Mouse (Mus musculus) adrenal gland, adult 18-20 months (tissue): ENCODE data around the gene Rps23. TPM values are rescaled to one million over a fixed set of nuclear protein-coding genes. Genes with fewer than 3 reads are reported as not detected.
A peak's percentile ranks its signal among the peaks of the same experiment; 100 is the strongest.
"Not testable (repeated sequence)": the region's sequence is repeated elsewhere in the genome, so short reads cannot be mapped to it uniquely, and the experiment has no call there.

ENCODE experiments used
- DNase-seq, 2 experiments: peaks; one replicate each; pipeline ENCODE4 v3.0.0; 2021 to 2022; ENCODE audit warnings: low spot score in 2 of 2
- total RNA-seq, 2 experiments: library from RNA; stranded (reverse); gene quantifications; 1 replicate in 1 of 2; 2 replicates in 1 of 2; pipeline ENCODE4 v1.2.3; 2021

Rps23 gene
- total RNA-seq, 2 experiments from 2014 or later, result 366 to 427 TPM

DNA sequence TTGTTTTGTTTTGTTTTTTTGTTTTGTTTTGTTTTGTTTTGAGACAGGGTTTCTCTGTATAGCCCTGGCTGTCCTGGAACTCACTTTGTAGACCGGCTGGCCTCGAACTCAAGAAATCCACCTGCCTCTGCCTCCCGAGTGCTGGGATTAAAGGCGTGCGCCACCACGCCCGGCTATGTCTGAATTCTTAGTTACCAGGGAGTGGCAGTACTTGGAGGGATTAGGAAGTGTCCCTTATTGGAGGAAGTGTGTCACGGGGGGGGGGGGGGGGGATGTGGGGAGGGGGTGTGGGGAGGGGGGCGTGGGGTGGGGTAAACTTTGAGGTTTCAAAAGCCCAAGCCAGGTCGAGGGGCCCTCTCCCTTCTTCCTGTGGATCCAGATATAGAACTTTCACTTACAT, 5.5 kb downstream of the Rps23 start:
- not testable (repeated sequence) for DNase-seq

DNA sequence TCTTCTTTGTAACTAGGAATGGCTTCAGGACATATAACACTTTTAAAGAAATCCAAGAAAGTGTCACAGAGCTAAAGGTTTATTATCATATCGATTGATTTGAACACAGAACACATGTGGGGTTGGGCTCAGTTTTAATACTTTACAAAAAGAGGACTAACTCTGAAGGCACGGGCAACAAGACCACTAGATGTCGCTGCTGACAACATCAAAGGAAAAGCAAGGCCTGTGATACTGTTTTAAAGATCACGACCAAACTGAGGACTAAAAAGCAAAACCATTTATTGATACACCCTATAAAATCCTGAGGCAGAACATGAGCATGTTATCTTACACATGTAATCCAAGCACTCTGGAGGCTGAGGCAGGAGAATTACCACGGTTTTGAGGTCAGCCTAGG, 7.1 kb downstream of the Rps23 start:
- peak; percentile 53 to 61 for DNase-seq

DNA sequence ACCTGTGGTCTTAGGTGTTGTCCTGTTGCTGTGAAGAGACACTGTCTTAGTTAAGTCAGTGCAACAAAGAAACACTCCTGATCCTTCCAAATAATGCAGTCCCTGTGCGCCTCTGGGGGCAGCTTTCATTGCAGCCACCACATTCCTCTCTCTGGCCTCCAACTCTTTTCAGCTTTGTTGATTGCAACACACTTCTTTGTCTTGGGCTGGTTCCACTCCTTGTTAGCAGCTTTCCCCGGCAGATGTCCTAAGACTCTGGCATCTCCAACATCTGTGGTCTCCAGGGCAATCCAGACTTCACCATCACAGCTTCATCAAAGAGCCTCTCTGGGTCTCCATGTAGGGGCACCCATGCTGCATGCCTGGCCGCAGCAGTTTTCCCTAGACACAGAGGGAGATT, 10.5 kb downstream of the Rps23 start:
- no peak for DNase-seq

DNA sequence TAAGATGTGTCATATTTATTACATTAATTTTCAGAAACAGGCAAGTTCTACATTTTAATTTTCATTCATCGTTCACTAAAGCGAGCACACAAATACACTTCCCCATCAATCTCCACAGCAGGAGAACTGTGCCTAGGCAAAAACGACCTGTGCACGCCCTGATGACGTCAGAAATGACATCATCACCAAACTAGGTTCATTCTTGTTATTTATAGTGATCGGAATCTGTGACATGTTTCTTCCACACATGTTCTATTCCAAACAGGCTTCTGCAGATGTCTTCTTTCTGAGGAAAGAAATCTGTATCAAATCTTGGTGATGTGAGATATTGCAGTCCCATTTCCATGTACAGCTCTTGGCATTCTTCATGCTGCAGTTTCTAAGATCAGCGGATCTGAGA, 13.1 kb downstream of the Rps23 start:
- DNase-seq, result no peak

DNA sequence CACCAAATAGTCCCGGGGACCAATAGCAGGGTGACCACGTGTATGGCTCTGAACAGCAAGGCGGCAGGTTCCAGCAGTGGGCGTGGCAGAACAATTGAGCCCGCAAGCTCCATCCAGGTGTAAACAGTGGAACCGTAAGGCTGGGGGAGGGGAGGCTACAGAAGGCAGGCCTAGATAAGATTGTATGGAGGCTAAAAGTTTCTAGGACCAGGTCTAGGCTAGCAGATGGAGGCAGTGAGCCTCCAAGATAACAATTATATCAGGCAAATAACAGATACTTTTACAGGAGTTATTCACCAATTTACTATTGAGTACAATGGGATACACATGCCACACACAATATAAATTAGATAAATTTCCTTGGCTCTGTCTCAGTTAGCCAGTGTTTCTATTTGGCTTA, 16.4 kb downstream of the Rps23 start:
- DNase-seq, result no peak

DNA sequence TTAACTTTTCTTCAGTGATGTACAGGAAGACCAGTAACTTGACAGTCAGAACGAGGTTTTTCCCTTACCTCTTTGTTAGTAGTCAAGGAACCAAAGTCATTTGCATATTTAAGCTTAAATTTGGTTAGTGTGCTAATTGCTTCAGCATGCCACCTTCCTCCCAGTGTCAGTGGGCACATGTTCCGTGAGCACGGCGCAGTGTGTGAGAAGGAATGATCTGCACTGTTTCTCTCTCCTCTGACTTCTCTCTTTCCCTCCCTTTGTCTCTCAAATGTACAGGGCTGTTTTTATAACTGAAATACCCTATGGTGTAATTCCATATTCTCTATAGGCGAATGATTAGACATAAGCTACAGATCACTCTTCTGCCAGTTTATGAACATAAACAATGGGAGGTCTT, 16.8 kb downstream of the Rps23 start:
- DNase-seq, result no peak

DNA sequence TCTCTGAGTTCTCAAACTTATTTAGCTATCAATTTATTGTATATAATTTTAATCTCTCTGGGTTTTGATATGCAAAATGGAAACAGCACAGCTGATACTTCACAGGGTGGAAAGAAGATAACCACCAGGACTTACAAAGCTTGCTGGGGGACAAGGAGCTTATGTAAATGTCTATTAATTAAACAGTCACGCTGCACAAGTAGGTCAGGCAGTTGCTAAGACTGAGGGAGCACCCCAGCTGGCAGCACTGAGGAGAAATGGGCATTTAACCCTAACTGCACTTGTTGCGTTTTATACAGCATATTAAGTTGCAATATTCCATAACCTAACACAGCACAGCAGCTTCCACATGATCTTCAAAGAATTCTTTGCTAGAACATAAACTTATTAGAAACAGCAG, 36.1 kb downstream of the Rps23 start:
- no peak for DNase-seq

DNA sequence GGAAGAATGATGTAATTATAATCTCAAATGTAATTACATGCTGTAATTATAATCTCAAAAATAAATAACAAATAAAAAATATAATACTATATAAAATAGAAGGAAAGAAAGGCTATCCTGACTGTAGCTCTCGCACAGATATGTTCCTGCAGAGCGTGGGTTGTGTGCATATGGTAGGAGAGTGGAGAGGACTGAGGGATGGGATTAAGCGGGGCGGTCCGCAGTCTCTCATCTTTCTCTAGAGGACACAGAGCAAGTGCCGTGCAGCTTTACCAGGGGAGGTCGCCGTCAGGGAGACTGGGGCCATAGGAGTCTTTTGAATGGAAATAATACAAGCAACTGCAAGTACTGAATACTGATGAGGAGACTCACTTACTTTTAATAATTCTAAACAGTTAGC, 37.8 kb downstream of the Rps23 start:
- DNase-seq, result no peak

DNA sequence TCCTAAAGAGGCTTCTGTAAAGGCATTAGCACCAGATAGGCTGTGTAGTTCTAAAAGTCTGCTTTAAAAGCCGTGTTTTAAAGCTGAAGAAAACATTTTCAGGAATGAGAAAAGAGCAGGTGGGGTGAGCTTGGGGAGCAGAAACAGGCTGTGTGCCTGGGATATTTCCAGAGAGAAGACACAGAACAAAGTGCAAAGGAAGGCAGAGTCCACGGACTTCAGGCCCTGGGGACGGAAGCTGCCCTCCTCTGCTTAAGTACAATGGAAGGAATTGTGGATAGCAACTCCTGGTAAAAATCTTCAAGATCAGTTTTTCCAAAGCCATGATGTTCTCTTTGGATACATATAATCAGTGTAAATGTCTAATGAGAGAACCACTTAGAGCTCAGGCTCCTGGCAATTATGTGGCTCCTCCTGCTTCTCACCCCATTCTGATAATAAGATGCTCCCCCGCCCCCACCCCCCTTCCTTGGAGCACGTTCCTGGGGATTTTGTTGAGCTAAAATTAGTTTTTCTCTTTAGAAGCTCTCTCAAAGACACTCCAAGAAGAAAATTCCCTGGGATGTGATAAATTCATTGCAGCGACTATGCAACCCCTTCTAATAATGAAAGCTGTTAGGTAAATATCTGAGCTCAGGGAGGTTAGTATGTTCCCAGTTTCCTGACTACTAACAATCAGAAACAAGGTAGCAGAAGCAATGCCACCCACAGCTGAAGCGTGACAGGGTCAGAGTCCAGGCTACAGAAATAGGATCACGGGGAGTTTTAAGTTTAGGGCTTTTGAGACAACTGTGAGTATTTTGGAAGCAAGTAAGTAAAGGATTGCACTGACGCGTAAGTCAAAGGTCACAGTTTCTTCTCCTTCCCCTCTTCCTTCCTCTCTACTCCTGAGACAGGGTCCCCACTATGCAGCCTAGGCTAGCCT, 40.3 kb downstream of the Rps23 start:
- DNase-seq, result no peak

DNA sequence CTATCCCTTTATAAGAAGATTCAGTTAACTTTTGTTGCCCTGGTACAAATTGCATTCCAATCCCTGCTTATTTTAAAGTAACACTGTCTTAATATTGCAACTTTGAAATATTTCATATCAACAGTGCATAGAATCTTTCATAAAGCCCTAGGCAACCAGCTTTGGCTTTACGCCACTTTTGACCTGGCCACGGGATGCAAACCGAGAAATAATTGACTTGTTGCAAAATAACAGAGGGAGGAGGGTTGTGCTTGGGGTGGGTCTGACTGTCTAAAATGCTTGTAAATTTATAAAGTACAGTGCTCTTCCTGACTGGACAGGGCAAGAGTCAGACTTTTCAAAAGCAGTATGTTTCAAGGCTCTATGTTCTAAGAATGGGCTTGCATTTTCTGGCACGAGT, 41.8 kb downstream of the Rps23 start:
- no peak for DNase-seq

DNA sequence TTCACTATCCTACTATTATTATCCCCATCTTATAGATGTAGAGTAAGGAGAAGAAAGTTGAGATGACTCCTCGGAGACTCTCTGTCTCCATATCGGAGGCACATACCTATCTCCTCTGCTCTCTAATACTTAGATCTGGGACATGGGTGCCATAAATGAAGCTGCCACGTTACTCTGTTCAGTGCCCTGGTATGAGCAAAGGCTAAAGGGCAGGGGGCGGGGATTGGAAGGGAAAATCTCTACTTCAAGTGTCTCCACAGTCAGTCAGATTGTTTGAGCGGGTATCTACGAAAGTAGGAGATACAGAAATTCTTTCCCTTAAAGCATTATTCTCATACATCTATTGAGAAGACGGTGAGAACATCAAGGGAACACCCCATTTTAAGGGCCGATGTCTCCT, 43.2 kb downstream of the Rps23 start:
- no peak for DNase-seq

DNA sequence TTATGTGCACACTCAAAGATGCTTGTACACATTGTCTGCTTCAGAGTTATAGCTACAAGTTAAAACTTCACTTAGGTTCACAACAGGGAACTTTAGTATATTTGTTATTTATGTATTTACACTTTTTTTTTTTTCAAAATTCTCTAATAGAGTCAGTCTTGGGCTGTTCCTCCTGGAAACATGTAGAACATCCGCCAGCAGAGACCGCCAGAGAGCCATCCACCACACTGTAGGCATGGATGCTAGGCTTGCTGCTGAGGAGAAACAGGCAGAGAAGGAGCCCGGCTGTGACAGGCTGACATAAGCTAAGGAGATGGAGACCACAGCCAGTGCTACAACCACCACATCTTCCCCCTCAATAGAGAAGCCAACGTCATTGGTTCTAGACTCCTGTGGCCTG, 44.7 kb downstream of the Rps23 start:
- peak; percentile 70 to 77 for DNase-seq

DNA sequence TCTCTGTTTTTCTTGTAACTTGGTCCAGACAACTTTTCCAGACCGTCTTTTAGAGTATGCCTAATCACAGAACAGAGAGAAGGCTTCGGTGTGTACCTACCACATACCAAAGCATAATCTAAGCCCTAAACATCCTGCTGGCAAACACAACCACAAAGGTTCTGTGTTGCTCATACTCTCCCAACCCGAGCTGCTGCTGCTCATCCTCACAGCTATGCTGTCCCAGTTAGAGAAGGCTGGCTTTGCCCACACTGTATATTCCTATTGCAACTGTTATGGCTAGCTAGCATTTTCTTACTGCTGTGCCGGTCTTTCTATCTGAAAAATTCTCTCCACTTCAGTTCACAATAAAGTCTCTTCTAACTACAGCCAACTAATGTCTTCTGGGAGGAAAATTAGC, 46.2 kb downstream of the Rps23 start:
- no peak for DNase-seq

DNA sequence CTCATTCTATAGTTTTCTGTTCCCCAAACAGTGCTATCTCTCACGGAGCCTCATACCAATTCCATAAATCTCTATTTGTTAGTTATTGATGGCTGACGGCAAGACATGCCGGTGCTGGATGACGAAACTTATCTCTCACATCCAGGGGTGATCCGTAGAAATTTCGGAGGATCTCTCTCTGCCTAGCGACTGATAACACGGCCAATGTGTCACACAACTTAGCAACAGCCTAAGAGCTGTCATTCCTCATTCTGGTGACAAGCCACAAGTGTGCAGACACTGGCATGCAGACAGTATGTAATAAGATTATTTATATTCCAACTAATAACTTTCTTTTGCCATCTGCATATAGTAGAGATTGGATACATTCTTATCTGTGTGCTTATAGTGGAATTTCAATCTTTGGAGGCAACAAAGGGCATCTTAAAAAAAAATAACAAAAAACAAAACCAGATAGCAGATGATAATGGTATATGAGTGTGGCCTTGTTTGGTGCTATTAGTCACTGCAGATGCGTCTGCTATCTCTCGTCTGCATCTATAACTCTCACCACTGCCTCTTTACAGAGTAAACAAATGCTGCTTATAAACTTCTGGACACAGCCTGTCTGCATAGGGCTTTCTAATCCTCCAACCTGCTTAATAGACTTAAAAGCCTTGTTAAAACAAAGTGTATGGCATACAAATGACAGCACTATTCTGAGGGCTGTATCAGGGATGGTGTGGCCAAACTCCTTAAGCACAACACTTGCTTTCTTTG, 47.7 kb downstream of the Rps23 start:
- DNase-seq, result no peak

DNA sequence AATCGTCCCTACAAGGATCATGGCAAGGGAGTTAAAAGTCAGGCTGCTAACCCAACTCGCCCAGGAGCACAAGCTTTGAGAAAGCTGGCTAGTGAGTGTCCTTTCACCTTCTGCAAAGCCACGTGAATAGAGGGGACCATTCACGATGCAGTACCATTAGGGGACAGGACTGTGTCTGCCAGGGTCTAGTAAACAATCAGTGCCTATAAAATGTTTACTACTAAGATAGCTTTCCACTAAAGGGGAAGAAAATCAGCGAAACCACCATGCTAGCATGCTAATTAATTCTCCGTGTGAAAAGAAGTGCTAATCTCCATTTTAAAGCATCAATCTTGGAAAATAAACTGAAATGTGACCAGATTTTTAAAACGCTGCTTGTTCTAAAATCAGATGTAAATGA, 50.7 kb downstream of the Rps23 start:
- no peak for DNase-seq

Other genes starting within 250 kb of the Rps23 start
- gene Atp6ap1l, start 17.6 kb upstream of the Rps23 start, total RNA-seq, result not detected